Mouse (Mus musculus) stomach, embryonic 16.5 days (tissue): ENCODE results near the gene Acot7. TPM values are rescaled to one million over a fixed set of nuclear protein-coding genes. Genes with fewer than 3 reads are reported as not detected.

Source experiments
- ATAC-seq: fragments of 200-750 bp; cut with Nextera tagmentation; 2 replicates; pipeline ENCODE4 v1.8.0; 2017; ENCODE audit warnings: moderate number of reproducible peaks, moderate TSS enrichment; ENCODE audit not compliant: insufficient read depth, low FRiP score
- H3K27ac ChIP-seq: fragments of 300-500 bp; sonication (generic); 2 replicates; pipeline ENCODE4 v1.5.1; 2014; ENCODE audit warnings: low read length
- H3K27me3 ChIP-seq: fragments of 300-500 bp; sonication (generic); 2 replicates; pipeline ENCODE4 v1.6.1; 2014; ENCODE audit warnings: low read length, control low read depth, mixed read lengths; ENCODE audit not compliant: control insufficient read depth, insufficient read depth
- H3K36me3 ChIP-seq: fragments of 300-500 bp; sonication (generic); 2 replicates; pipeline ENCODE4 v1.6.1; 2014; ENCODE audit warnings: low read length; ENCODE audit not compliant: control insufficient read depth, insufficient read depth
- H3K4me1 ChIP-seq: fragments of 300-500 bp; sonication (generic); 2 replicates; pipeline ENCODE4 v1.6.1; 2014; ENCODE audit warnings: low read length, control low read depth, mixed read lengths; ENCODE audit not compliant: control insufficient read depth, insufficient read depth
- H3K4me2 ChIP-seq: fragments of 300-500 bp; sonication (generic); 2 replicates; pipeline ENCODE4 v1.6.1; 2014; ENCODE audit warnings: low read depth, low read length, mixed read lengths
- H3K4me3 ChIP-seq: fragments of 300-500 bp; sonication (generic); replicated peaks from 2 replicates; pipeline ENCODE4 v1.5.1; 2014; ENCODE audit warnings: mild to moderate bottlenecking, low read length
- H3K9ac ChIP-seq: fragments of 300-500 bp; sonication (generic); 2 replicates; pipeline ENCODE4 v1.6.1; 2014; ENCODE audit warnings: low read length
- H3K9me3 ChIP-seq: fragments of 300-500 bp; sonication (generic); replicated peaks from 2 replicates; pipeline ENCODE4 v1.6.1; 2016; ENCODE audit warnings: low read length, control low read depth; ENCODE audit not compliant: control insufficient read depth
- WGBS: fragments of 180-500 bp; shearing (Covaris S2); extraction: QIAGEN DNeasy Blood & Tissue Kit; methylation state at CpG from one replicate; pipeline ENCODE4 v1.1.7; 2014; 5-methylcytosine and 5-hydroxymethylcytosine counted together
- polyA plus RNA-seq: library from polyadenylated mRNA; unstranded; fragments of >200 nt; fragmentation: Nextera tagmentation; extraction: Ambion mirVana; gene quantifications from 2 replicates; pipeline ENCODE4 v1.2.1, GENCODE M21; 2015

Acot7 gene
- polyA plus RNA-seq, 1 experiment from 2014 or later: 57.3 TPM

- H3K36me3 ChIP-seq: no peaks in the 10 kb centered on the region
- no peak overlapping the region for H3K4me3 ChIP-seq
- H3K27ac ChIP-seq: no peak overlapping the region
- H3K4me1 ChIP-seq: peaks cover 27% of the 10 kb centered on the region
- H3K9me3 ChIP-seq: no peaks in the 10 kb centered on the region
- no peak for ATAC-seq
- H3K27me3 ChIP-seq: 0 out of 2 replicates have a peak, but pooled peaks cover 6% of the 10 kb centered on the region
- H3K9ac ChIP-seq: no peak overlapping the region
- 63% methylated on average over 7 of the region's 7 CpGs for WGBS
- H3K4me2 ChIP-seq: peak overlapping the region; percentile 61; the same call in 1 of the 2 replicates
Measured at GRCm38 (mm10) chr4:152184353-152185035, 6.6 kb downstream of the Acot7 start.

- H3K9ac ChIP-seq: peak overlapping the region; percentile 71
- H3K36me3 ChIP-seq: no peaks in the 10 kb centered on the region
- 3% methylated on average over 3 of the region's 3 CpGs for WGBS
- peak overlapping the region; percentile 44 for H3K4me3 ChIP-seq
- peak; percentile 79 for ATAC-seq
- 0 out of 2 replicates have a peak, but pooled peaks cover 1% of the 10 kb centered on the region for H3K27me3 ChIP-seq
- peaks cover 27% of the 10 kb centered on the region for H3K4me1 ChIP-seq
- no peaks in the 10 kb centered on the region for H3K9me3 ChIP-seq
- peak overlapping the region; percentile 61 for H3K4me2 ChIP-seq
- H3K27ac ChIP-seq: peak overlapping the region; percentile 97
Measured at GRCm38 (mm10) chr4:152185137-152185509, 7.2 kb downstream of the Acot7 start.

DNA sequence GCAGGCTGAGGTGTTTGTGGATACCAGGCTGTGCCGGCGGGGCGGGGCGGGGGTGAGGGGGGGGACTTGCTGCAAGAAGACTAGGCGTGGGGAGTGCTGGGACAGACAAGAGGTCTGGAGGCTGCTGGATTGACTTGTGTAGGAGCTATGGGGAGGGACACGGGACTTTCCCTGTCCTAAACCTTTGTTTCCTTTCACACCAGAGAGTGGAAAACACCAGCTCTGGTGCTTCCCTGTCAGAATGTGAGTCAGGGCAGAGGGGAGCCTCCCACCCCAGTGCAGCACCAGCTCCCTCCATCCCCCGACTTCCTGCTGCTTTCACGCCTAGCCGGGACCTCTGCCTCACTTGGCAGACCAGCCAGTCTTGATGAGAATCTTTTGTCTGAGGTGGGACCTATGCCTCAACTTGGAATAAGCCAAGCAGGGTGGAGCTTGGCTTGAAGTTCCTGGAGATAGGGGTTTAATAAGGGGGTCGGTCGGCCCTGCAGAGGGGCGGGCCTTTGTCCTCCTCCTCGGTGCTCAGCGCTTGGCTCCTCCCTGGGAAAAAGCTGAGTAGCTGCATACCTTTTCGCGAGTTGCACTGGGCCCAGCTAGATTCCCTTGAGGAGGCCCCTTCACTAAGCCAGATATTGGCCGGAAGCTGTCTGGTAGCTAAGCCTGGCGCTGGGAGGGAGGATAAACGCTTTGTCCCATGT, 7.7 kb downstream of the Acot7 start:
- Histone ChIP-seq H3K4me2 (peak overlapping the region; percentile 61), H3K4me3 (peak overlapping the region; percentile 44), H3K27me3 (no peaks in the 10 kb centered on the region), H3K9ac (peak overlapping the region; percentile 71), H3K4me1 (peaks cover 27% of the 10 kb centered on the region), H3K27ac (peak overlapping the region; percentile 97), H3K9me3 (no peaks in the 10 kb centered on the region), H3K36me3 (no peaks in the 10 kb centered on the region)
- peak; percentile 80 for ATAC-seq
- 4% methylated on average over 19 of the region's 19 CpGs for WGBS

GRCm38 (mm10) chr4:152186205-152187082, 8.5 kb downstream of the Acot7 start:
- Histone ChIP-seq H3K4me2 (peak overlapping the region; percentile 61), H3K36me3 (no peaks in the 10 kb centered on the region), H3K9ac (peak overlapping the region; percentile 71), H3K4me3 (peak overlapping the region; percentile 44), H3K4me1 (peaks cover 27% of the 10 kb centered on the region), H3K27me3 (no peaks in the 10 kb centered on the region), H3K27ac (peak overlapping the region; percentile 97), H3K9me3 (no peaks in the 10 kb centered on the region)
- WGBS: 27% methylated on average over 14 of the region's 14 CpGs
- ATAC-seq: no peak

- H3K27ac ChIP-seq: peak overlapping the region; percentile 97
- H3K4me2 ChIP-seq: peak overlapping the region; percentile 61
- no peak overlapping the region for H3K9ac ChIP-seq
- peaks cover 27% of the 10 kb centered on the region for H3K4me1 ChIP-seq
- 70% methylated on average over 9 of the region's 9 CpGs for WGBS
- H3K36me3 ChIP-seq: no peaks in the 10 kb centered on the region
- no peaks in the 10 kb centered on the region for H3K9me3 ChIP-seq
- no peaks in the 10 kb centered on the region for H3K27me3 ChIP-seq
- ATAC-seq: no peak
- peak overlapping the region; percentile 44; the same call in 1 of the 2 replicates for H3K4me3 ChIP-seq
Measured at GRCm38 (mm10) chr4:152187142-152187541, 9.2 kb downstream of the Acot7 start.

- Histone ChIP-seq H3K27me3 (no peaks in the 10 kb centered on the region), H3K9me3 (no peaks in the 10 kb centered on the region), H3K4me2 (no peak overlapping the region), H3K4me3 (no peak overlapping the region), H3K36me3 (no peaks in the 10 kb centered on the region), H3K27ac (no peak overlapping the region), H3K4me1 (peaks cover 27% of the 10 kb centered on the region), H3K9ac (no peak overlapping the region)
- WGBS: 91% methylated on average over 2 of the region's 2 CpGs
- ATAC-seq: no peak
Measured at GRCm38 (mm10) chr4:152188651-152189050, 10.7 kb downstream of the Acot7 start.

- Histone ChIP-seq H3K4me1 (peaks cover 27% of the 10 kb centered on the region), H3K36me3 (no peaks in the 10 kb centered on the region), H3K9ac (no peak overlapping the region), H3K27me3 (no peaks in the 10 kb centered on the region), H3K4me2 (no peak overlapping the region), H3K9me3 (no peaks in the 10 kb centered on the region), H3K4me3 (no peak overlapping the region), H3K27ac (no peak overlapping the region)
- WGBS: 88% methylated on average over 6 of the region's 6 CpGs
- no peak for ATAC-seq
Measured at GRCm38 (mm10) chr4:152189071-152189470, 11.1 kb downstream of the Acot7 start.

DNA sequence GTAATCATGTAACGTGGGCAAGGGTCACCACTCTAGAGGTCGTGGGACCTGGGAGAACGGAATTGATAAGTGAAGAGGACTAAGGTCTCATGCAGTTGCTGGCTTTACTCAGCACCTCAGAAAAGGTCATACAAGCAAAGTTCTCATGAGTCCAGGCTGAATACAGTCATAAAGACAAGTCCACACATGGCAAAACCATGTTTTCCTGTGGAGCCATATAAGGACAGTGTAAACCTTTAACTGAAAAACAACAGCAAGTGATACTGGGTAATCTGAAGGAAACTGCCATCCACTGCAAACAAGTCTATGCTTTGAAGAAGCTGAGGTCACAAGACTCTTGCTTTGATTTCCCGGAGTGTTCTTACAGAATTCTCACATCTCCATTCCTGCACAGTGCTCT, 11.8 kb downstream of the Acot7 start:
- no peak overlapping the region for H3K4me3 ChIP-seq
- H3K9me3 ChIP-seq: no peaks in the 10 kb centered on the region
- no peak overlapping the region for H3K4me2 ChIP-seq
- no peak for ATAC-seq
- H3K4me1 ChIP-seq: peaks cover 30% of the 10 kb centered on the region
- H3K36me3 ChIP-seq: no peaks in the 10 kb centered on the region
- 78% methylated on average over 4 of the region's 4 CpGs for WGBS
- no peaks in the 10 kb centered on the region for H3K27me3 ChIP-seq
- no peak overlapping the region for H3K27ac ChIP-seq
- H3K9ac ChIP-seq: no peak overlapping the region
